Mouse (Mus musculus) MEL (cell line): ENCODE results near the gene Amer2.
"Not testable (repeated sequence)": the region's sequence is repeated elsewhere in the genome, so short reads cannot be mapped to it uniquely, and the experiment has no call there.

Source experiments
- CHD2 ChIP-seq: IDR thresholded peaks from 2 replicates; pipeline ENCODE4 v1.6.1; 2011; ENCODE audit warnings: low read length, improper control_type of control experiment
- CTCF ChIP-seq, 3 experiments: IDR thresholded peaks in 2 of 3; conservative IDR thresholded peaks in 1 of 3; 2 replicates each; pipeline ENCODE4 v1.5.1; 2011 to 2012; ENCODE audit warnings: low read length in 3 of 3, low read depth in 2 of 3, mild to moderate bottlenecking in 2 of 3, improper control_type of control experiment in 1 of 3, inconsistent platforms in 1 of 3, mixed read lengths in 1 of 3, moderate library complexity in 1 of 3; ENCODE audit not compliant: control insufficient read depth in 1 of 3, insufficient read depth in 1 of 3, poor library complexity in 1 of 3, severe bottlenecking in 1 of 3
- EP300 ChIP-seq, 2 experiments: IDR thresholded peaks; 2 replicates each; pipeline ENCODE4 v1.6.1; 2011; ENCODE audit warnings: improper control_type of control experiment in 2 of 2, low read length in 2 of 2, low read depth in 1 of 2, mild to moderate bottlenecking in 1 of 2
- HCFC1 ChIP-seq: IDR thresholded peaks from 2 replicates; pipeline ENCODE4 v1.6.1; 2012; ENCODE audit warnings: low read depth, mild to moderate bottlenecking, inconsistent platforms, low read length, improper control_type of control experiment, moderate library complexity
- MXI1 ChIP-seq: IDR thresholded peaks from 2 replicates; pipeline ENCODE4 v1.6.1; 2011; ENCODE audit warnings: mild to moderate bottlenecking, low read depth, low read length, improper control_type of control experiment
- NRF1 ChIP-seq: IDR thresholded peaks from 2 replicates; pipeline ENCODE4 v1.6.1; 2014; ENCODE audit warnings: low read depth, mild to moderate bottlenecking, inconsistent platforms, low read length, improper control_type of control experiment, moderate library complexity; ENCODE audit not compliant: poor library complexity, insufficient read depth, severe bottlenecking
- POLR2A ChIP-seq, 2 experiments: IDR thresholded peaks; 2 replicates each; pipeline ENCODE4 v1.6.1; 2011 to 2012; ENCODE audit warnings: low read length in 2 of 2, mild to moderate bottlenecking in 2 of 2, control low read depth in 1 of 2, improper control_type of control experiment in 1 of 2, low read depth in 1 of 2, moderate library complexity in 1 of 2; ENCODE audit not compliant: control insufficient read depth in 1 of 2, insufficient read depth in 1 of 2, poor library complexity in 1 of 2
- POLR2AphosphoS2 ChIP-seq: IDR thresholded peaks from 2 replicates; pipeline ENCODE4 v1.6.1; 2011; ENCODE audit warnings: low read length, improper control_type of control experiment
- ZKSCAN1 ChIP-seq: IDR thresholded peaks from 2 replicates; pipeline ENCODE4 v1.6.1; 2012; ENCODE audit warnings: low read depth, mild to moderate bottlenecking, inconsistent platforms, low read length, improper control_type of control experiment, moderate library complexity
- ZMIZ1 ChIP-seq: IDR thresholded peaks from 2 replicates; pipeline ENCODE4 v1.6.1; 2012; ENCODE audit warnings: low read depth, mild to moderate bottlenecking, inconsistent platforms, low read length, improper control_type of control experiment, moderate library complexity

DNA sequence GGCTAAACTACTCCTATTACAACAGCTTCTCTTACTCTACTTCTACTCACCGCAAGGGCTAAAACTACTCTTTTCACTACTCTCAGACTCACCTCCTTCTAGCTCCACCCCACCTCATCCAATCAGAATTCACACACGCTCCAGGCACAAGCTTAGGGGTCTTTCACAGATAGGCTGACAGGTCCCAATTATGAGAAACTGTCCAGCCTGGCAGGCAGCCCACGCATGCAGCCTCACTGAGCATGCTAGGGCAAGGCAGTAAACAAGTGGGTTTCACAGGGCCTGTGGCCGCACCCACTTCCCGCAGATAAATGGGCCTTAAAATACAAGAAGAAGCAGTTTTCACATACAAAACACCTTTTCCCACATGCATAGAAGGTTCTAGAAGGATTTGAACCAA is 33.1 kb upstream of the Amer2 start:
- not testable (repeated sequence) for TF ChIP-seq EP300 (IDR thresholded peaks at IDR 0.05; ENCODE audit: low read depth in 1 of 2, low read length in 2 of 2); POLR2AphosphoS2; POLR2A (IDR thresholded peaks at IDR 0.05; ENCODE audit: control insufficient read depth in 1 of 2, insufficient read depth in 1 of 2, low read depth in 1 of 2, low read length in 2 of 2, poor library complexity in 1 of 2); HCFC1; ZMIZ1; CHD2; CTCF (IDR thresholded peaks at IDR 0.05 in 2 of 3, conservative IDR thresholded peaks at IDR 0.05 in 1 of 3; ENCODE audit: control insufficient read depth in 1 of 3, insufficient read depth in 1 of 3, low read depth in 2 of 3, low read length in 3 of 3, poor library complexity in 1 of 3, severe bottlenecking in 1 of 3); NRF1; MXI1; ZKSCAN1
